Mouse (Mus musculus): ENCODE measurements at regions not wholly inside any gene's neighbourhood (a gene's known extent, or its start where the extent isn't known, plus 50 kb on each side); places are given as distances from the start of the nearest gene placed in this dataset.

GRCm38 (mm10) chr8:127825041-127825440, 533.4 kb upstream of the Nrp1 start:
- WGBS: 85% methylated on average over 2 of the region's 2 CpGs
- no peak overlapping the region for H3K27ac ChIP-seq (replicated peaks; ENCODE audit: low read depth, low read length)

GRCm38 (mm10) chr8:127827826-127828225, 530.6 kb upstream of the Nrp1 start:
- 72% methylated on average over 5 of the region's 5 CpGs for WGBS
- no peak overlapping the region for H3K27ac ChIP-seq (replicated peaks; ENCODE audit: low read depth, low read length)
- ATAC-seq (replicated peaks; ENCODE audit: insufficient number of reproducible peaks, low FRiP score, low TSS enrichment, low read depth) (no peak), DNase-seq (ENCODE audit: low spot score) (no peak)
- no peak overlapping the region for H3K4me3 ChIP-seq (ENCODE audit: low read depth, low read length)
- H3K4me2 ChIP-seq (ENCODE audit: low read depth, low read length): no peak overlapping the region
- H3K9me3 ChIP-seq (replicated peaks; ENCODE audit: control insufficient read depth, low read length): no peaks in the 10 kb centered on the region
- no peaks in the 10 kb centered on the region for H3K36me3 ChIP-seq (replicated peaks; ENCODE audit: control insufficient read depth, insufficient read depth, low read depth, low read length)
- no peak overlapping the region for H3K9ac ChIP-seq (replicated peaks; ENCODE audit: low read length)
- no peaks in the 10 kb centered on the region for H3K4me1 ChIP-seq (ENCODE audit: control insufficient read depth, insufficient read depth, low read length)
- no peaks in the 10 kb centered on the region for H3K27me3 ChIP-seq (ENCODE audit: control insufficient read depth, insufficient read depth, low read length)

More at GRCm38 (mm10) chr8:127825041-127825440, 533.4 kb upstream of the Nrp1 start:
- no peak for ATAC-seq (replicated peaks; ENCODE audit: insufficient number of reproducible peaks, low FRiP score, low TSS enrichment, low read depth)
- H3K9ac ChIP-seq (replicated peaks; ENCODE audit: low read length): no peak overlapping the region
- no peak overlapping the region for H3K4me2 ChIP-seq (ENCODE audit: low read depth, low read length)
- no peak for DNase-seq (ENCODE audit: low spot score)
- H3K4me1 ChIP-seq (ENCODE audit: control insufficient read depth, insufficient read depth, low read length): no peaks in the 10 kb centered on the region
- no peaks in the 10 kb centered on the region for H3K27me3 ChIP-seq (ENCODE audit: control insufficient read depth, insufficient read depth, low read length)
- H3K36me3 ChIP-seq (replicated peaks; ENCODE audit: control insufficient read depth, insufficient read depth, low read depth, low read length): no peaks in the 10 kb centered on the region
- H3K9me3 ChIP-seq (replicated peaks; ENCODE audit: control insufficient read depth, low read length): no peaks in the 10 kb centered on the region
- H3K4me3 ChIP-seq (ENCODE audit: low read depth, low read length): no peak overlapping the region

- no peaks in the 10 kb centered on the region for H3K36me3 ChIP-seq (replicated peaks; ENCODE audit: control insufficient read depth, insufficient read depth, low read depth, low read length)
- H3K4me2 ChIP-seq (ENCODE audit: low read depth, low read length): no peak overlapping the region
- H3K9me3 ChIP-seq (replicated peaks; ENCODE audit: control insufficient read depth, low read length): no peaks in the 10 kb centered on the region
- no peak overlapping the region for H3K9ac ChIP-seq (replicated peaks; ENCODE audit: low read length)
- DNase-seq (ENCODE audit: low spot score) (no peak), ATAC-seq (replicated peaks; ENCODE audit: insufficient number of reproducible peaks, low FRiP score, low TSS enrichment, low read depth) (no peak)
- H3K27ac ChIP-seq (replicated peaks; ENCODE audit: low read depth, low read length): no peak overlapping the region
- no peak overlapping the region for H3K4me3 ChIP-seq (ENCODE audit: low read depth, low read length)
- no peaks in the 10 kb centered on the region for H3K27me3 ChIP-seq (ENCODE audit: control insufficient read depth, insufficient read depth, low read length)
- H3K4me1 ChIP-seq (ENCODE audit: control insufficient read depth, insufficient read depth, low read length): no peaks in the 10 kb centered on the region
- 90% methylated on average over 1 of the region's 1 CpGs for WGBS
Observed at GRCm38 (mm10) chr8:127829659-127830058, 528.7 kb upstream of the Nrp1 start.

GRCm38 (mm10) chr8:127834006-127834405, 524.4 kb upstream of the Nrp1 start:
- H3K4me1 ChIP-seq (ENCODE audit: control insufficient read depth, insufficient read depth, low read length): no peaks in the 10 kb centered on the region
- no peak overlapping the region for H3K4me2 ChIP-seq (ENCODE audit: low read depth, low read length)
- no peak overlapping the region for H3K4me3 ChIP-seq (ENCODE audit: low read depth, low read length)
- WGBS: 75% methylated on average over 3 of the region's 3 CpGs
- no peaks in the 10 kb centered on the region for H3K36me3 ChIP-seq (replicated peaks; ENCODE audit: control insufficient read depth, insufficient read depth, low read depth, low read length)
- no peak overlapping the region for H3K9ac ChIP-seq (replicated peaks; ENCODE audit: low read length)
- no peak for ATAC-seq (replicated peaks; ENCODE audit: insufficient number of reproducible peaks, low FRiP score, low TSS enrichment, low read depth)
- H3K27ac ChIP-seq (replicated peaks; ENCODE audit: low read depth, low read length): no peak overlapping the region
- DNase-seq (ENCODE audit: low spot score): no peak
- no peaks in the 10 kb centered on the region for H3K27me3 ChIP-seq (ENCODE audit: control insufficient read depth, insufficient read depth, low read length)
- no peaks in the 10 kb centered on the region for H3K9me3 ChIP-seq (replicated peaks; ENCODE audit: control insufficient read depth, low read length)

- H3K4me2 ChIP-seq (ENCODE audit: low read depth, low read length): no peak overlapping the region
- ATAC-seq (replicated peaks; ENCODE audit: insufficient number of reproducible peaks, low FRiP score, low TSS enrichment, low read depth) (no peak), DNase-seq (ENCODE audit: low spot score) (no peak)
- no peaks in the 10 kb centered on the region for H3K36me3 ChIP-seq (replicated peaks; ENCODE audit: control insufficient read depth, insufficient read depth, low read depth, low read length)
- 78% methylated on average over 6 of the region's 6 CpGs for WGBS
- H3K4me3 ChIP-seq (ENCODE audit: low read depth, low read length): no peak overlapping the region
- no peak overlapping the region for H3K9ac ChIP-seq (replicated peaks; ENCODE audit: low read length)
- H3K27me3 ChIP-seq (ENCODE audit: control insufficient read depth, insufficient read depth, low read length): no peaks in the 10 kb centered on the region
- no peaks in the 10 kb centered on the region for H3K4me1 ChIP-seq (ENCODE audit: control insufficient read depth, insufficient read depth, low read length)
- H3K27ac ChIP-seq (replicated peaks; ENCODE audit: low read depth, low read length): no peak overlapping the region
- H3K9me3 ChIP-seq (replicated peaks; ENCODE audit: control insufficient read depth, low read length): no peaks in the 10 kb centered on the region
Observed at GRCm38 (mm10) chr8:127836410-127837206, 521.8 kb upstream of the Nrp1 start.

GRCm38 (mm10) chr8:127838311-127838710, 520.1 kb upstream of the Nrp1 start:
- Histone ChIP-seq H3K27me3 (ENCODE audit: control insufficient read depth, insufficient read depth, low read length) (no peaks in the 10 kb centered on the region), H3K4me1 (ENCODE audit: control insufficient read depth, insufficient read depth, low read length) (no peaks in the 10 kb centered on the region), H3K4me3 (ENCODE audit: low read depth, low read length) (no peak overlapping the region), H3K27ac (replicated peaks; ENCODE audit: low read depth, low read length) (no peak overlapping the region), H3K4me2 (ENCODE audit: low read depth, low read length) (no peak overlapping the region), H3K9ac (replicated peaks; ENCODE audit: low read length) (no peak overlapping the region), H3K9me3 (replicated peaks; ENCODE audit: control insufficient read depth, low read length) (no peaks in the 10 kb centered on the region), H3K36me3 (replicated peaks; ENCODE audit: control insufficient read depth, insufficient read depth, low read depth, low read length) (no peaks in the 10 kb centered on the region)
- ATAC-seq (replicated peaks; ENCODE audit: insufficient number of reproducible peaks, low FRiP score, low TSS enrichment, low read depth): no peak
- DNase-seq (ENCODE audit: low spot score): no peak

GRCm38 (mm10) chr8:127847332-127848018, 510.9 kb upstream of the Nrp1 start:
- no peaks in the 10 kb centered on the region for H3K4me1 ChIP-seq (ENCODE audit: control insufficient read depth, insufficient read depth, low read length)
- no peaks in the 10 kb centered on the region for H3K36me3 ChIP-seq (replicated peaks; ENCODE audit: control insufficient read depth, insufficient read depth, low read depth, low read length)
- no peak overlapping the region for H3K9ac ChIP-seq (replicated peaks; ENCODE audit: low read length)
- ATAC-seq (replicated peaks; ENCODE audit: insufficient number of reproducible peaks, low FRiP score, low TSS enrichment, low read depth) (no peak), DNase-seq (ENCODE audit: low spot score) (no peak)
- no peak overlapping the region for H3K4me3 ChIP-seq (ENCODE audit: low read depth, low read length)
- no peak overlapping the region for H3K4me2 ChIP-seq (ENCODE audit: low read depth, low read length)
- no peaks in the 10 kb centered on the region for H3K9me3 ChIP-seq (replicated peaks; ENCODE audit: control insufficient read depth, low read length)
- no peaks in the 10 kb centered on the region for H3K27me3 ChIP-seq (ENCODE audit: control insufficient read depth, insufficient read depth, low read length)
- no peak overlapping the region for H3K27ac ChIP-seq (replicated peaks; ENCODE audit: low read depth, low read length)
- 79% methylated on average over 9 of the region's 9 CpGs for WGBS

- no peaks in the 10 kb centered on the region for H3K27me3 ChIP-seq (ENCODE audit: control insufficient read depth, insufficient read depth, low read length)
- H3K27ac ChIP-seq (replicated peaks; ENCODE audit: low read depth, low read length): no peak overlapping the region
- H3K9me3 ChIP-seq (replicated peaks; ENCODE audit: control insufficient read depth, low read length): no peaks in the 10 kb centered on the region
- H3K4me1 ChIP-seq (ENCODE audit: control insufficient read depth, insufficient read depth, low read length): no peaks in the 10 kb centered on the region
- H3K4me3 ChIP-seq (ENCODE audit: low read depth, low read length): no peak overlapping the region
- no peak for ATAC-seq (replicated peaks; ENCODE audit: insufficient number of reproducible peaks, low FRiP score, low TSS enrichment, low read depth)
- no peaks in the 10 kb centered on the region for H3K36me3 ChIP-seq (replicated peaks; ENCODE audit: control insufficient read depth, insufficient read depth, low read depth, low read length)
- H3K9ac ChIP-seq (replicated peaks; ENCODE audit: low read length): no peak overlapping the region
- DNase-seq (ENCODE audit: low spot score): no peak
- H3K4me2 ChIP-seq (ENCODE audit: low read depth, low read length): no peak overlapping the region
Observed at GRCm38 (mm10) chr8:127849926-127850325, 508.5 kb upstream of the Nrp1 start.
